Mouse (Mus musculus) regulatory T cell (primary cell): ENCODE results near the gene Nrn1.

ENCODE experiments used
- in situ Hi-C: fragments of 300-600 bp; cut with MboI, MseI; formaldehyde crosslinking; loops from one replicate; pipeline ENCODE4 v1.15.1; 2025; ENCODE audit warnings: high pct_unique_total_duplicates

Nrn1 gene

GRCm38 (mm10) chr13:36734731-36735571 lies at the start of gene Nrn1:
TSS of gene Nrn1 (minus strand) at chr13:36735131.
- in situ Hi-C loops = loop anchor here (5.0 to 10.0 kb wide), 2 partner anchors 70 to 577 kb away; no protein-coding TSS in a partner anchor

GRCm38 (mm10) chr13:36779626-36780025 lies 44.7 kb upstream of the Nrn1 start:
- in situ Hi-C loops = no loop called here

GRCm38 (mm10) chr13:36766801-36767200 lies 31.9 kb upstream of the Nrn1 start:
- in situ Hi-C loops = no loop called here

DNA sequence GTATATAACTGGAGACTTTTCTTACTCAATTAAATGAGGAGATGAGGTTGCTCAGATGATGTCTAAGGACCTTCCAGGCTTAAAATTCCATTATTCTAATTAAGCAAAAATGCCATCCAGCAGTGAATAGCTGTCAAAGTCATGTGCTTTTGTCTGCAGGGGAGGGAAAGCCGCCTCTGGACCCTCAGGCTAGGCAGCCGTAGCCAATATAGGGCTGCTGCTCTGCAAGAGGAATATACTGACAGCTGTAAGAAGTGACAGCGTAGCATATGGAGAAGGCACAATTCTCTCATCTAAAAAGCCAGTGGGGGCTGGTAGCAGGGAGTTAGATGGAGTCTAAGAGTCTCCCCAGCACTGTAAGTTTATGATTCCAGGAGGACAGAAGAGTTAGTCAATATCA lies 16.9 kb upstream of the Nrn1 start:
- in situ Hi-C loops = no loop called here

GRCm38 (mm10) chr13:36750056-36750455 lies 15.1 kb upstream of the Nrn1 start:
- in situ Hi-C loops = no loop called here

DNA sequence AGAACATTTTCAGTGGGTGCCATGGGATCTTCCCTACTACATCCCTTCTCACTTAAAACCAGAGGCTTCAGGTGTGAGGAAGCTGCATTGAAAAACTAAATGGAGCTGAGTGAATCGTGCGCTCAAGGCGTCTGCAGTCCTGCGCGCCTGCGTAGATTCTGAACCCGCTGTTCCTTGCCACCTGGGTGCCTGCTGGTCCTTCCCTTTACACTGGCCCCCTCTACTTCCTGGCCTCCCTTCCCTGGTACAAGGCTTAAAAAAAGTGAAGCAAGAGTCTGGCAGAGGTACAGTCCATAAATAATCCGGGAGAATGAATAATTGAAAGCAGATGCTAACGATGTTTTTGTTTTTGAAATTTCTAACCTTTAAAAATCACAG lies 1.7 kb upstream of the Nrn1 start:
- in situ Hi-C loops = loop anchor here (10.0 kb wide), 1 partner anchor 68 kb away; no protein-coding TSS in a partner anchor

DNA sequence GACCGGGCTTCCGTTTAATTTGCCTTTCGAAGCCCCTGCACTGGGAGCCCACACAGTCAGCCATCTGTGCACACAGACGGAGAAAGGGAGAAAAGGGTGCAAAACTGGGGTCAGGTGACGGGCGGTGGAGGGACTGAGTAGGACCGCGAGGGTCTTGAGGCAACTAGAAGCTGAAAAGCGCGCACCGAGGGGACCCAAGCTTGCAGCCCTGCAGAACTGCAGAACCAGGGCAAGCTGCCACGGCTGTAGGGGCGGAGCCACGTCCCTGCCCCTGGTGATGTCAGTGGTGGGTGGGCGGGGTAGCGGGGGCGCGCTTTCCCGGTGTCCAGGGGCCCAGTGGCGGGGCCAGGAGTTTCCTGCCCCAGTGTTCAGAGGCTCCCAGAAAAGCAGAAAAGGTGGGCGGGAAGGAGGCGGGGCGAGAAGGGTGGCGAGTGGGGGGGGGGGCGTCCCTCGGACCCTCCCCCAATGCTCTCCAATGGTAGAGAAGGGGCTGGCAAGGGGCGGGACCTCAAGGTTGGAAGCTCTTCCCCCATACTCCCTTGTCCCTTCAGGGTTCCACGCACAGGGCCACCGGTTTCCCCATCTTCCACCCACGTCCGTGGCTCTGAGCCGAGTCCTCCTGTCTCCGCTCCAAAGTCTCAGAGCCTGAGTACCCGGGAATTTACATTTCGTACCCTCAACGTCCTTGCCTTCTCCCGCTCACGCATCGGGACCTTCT lies 1.1 kb upstream of the Nrn1 start:
- in situ Hi-C loops = loop anchor here (10.0 kb wide), 1 partner anchor 69 kb away; no protein-coding TSS in a partner anchor

DNA sequence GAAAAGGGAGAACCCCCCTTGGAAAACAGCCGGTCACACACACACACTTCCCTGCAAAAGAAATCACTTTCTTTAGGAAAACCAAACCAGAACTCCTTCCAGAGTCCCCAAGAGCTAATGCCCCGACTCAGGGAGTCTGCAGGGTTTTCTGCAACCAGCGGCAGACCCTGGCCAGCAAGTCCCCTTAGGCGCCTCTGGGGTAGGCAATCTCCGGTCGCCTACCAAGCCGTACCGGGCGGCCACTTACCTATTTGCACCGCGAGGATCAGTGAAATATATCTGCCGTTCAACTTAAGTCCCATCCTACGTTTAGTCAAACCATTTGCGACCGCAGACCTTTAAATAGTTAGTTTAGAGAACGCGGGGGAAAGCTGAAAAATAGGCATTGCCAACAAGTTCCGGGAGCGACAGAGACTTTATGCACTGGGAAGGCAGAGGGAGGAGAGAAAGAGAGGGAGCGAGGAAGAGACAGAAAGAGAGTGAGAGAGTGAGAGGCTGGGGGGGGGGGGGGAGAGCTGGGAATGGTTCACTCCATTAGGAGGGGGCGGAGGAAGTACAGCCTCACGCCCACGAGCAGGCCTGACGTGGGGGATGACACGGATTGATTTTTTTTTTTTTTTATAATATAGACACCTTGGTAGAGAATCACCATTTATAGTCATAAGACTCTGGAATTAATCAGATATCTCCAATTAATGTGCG lies 791 bp downstream of the Nrn1 start:
- in situ Hi-C loops = loop anchor here (5.0 to 10.0 kb wide), 2 partner anchors 71 to 578 kb away; no protein-coding TSS in a partner anchor

DNA sequence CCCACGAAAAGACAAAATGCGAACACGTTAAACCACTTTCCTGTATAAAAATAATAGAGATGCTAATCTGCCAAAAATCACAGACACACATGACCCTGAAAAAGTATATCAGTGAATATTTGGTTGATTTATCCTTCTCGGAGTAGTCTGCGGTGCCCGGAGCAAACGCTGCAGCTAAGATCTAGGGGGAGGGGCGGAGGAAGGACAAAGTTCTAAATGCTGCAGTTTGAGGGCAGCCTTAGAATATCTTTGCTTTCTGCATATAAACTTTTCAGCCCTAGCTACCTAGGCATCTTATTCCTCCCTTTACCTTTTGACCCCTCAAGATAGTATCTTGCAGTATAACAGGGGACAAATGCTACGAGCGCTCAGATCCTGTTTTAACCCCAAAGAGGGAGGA lies 1.4 kb downstream of the Nrn1 start:
- in situ Hi-C loops = loop anchor here (5.0 to 10.0 kb wide), 2 partner anchors 71 to 579 kb away; no protein-coding TSS in a partner anchor

- in situ Hi-C loops = loop anchor here (5.0 to 10.0 kb wide), 2 partner anchors 72 to 579 kb away; no protein-coding TSS in a partner anchor
Measured at GRCm38 (mm10) chr13:36732891-36733490, 1.9 kb downstream of the Nrn1 start.

DNA sequence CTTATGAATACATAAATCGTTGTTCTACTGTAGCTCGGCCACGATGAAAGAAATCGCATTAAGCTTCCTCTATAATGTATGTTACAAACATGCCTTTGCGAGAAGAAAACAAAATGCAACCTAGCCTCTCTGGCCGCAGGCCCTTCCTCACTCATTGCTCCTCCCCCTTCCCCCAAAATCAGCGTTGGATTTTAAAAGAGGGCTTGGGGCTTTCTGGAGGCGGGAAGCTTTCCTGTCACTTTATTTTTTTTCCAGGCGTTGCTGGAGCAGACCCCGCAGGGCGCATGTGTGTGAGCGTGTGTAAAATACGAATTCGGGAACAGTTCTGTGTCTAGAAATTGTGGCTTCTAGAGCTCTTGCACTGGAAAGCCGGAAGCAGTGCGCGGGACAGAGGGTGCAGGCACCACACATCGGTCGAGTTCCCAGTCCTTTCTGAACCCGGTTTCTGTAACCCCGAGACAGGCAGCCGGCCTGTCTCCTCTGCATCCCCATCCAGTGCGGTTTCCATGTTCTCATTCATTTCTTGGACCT lies 2.9 kb downstream of the Nrn1 start:
- in situ Hi-C loops = loop anchor here (5.0 to 10.0 kb wide), 2 partner anchors 73 to 580 kb away; no protein-coding TSS in a partner anchor

DNA sequence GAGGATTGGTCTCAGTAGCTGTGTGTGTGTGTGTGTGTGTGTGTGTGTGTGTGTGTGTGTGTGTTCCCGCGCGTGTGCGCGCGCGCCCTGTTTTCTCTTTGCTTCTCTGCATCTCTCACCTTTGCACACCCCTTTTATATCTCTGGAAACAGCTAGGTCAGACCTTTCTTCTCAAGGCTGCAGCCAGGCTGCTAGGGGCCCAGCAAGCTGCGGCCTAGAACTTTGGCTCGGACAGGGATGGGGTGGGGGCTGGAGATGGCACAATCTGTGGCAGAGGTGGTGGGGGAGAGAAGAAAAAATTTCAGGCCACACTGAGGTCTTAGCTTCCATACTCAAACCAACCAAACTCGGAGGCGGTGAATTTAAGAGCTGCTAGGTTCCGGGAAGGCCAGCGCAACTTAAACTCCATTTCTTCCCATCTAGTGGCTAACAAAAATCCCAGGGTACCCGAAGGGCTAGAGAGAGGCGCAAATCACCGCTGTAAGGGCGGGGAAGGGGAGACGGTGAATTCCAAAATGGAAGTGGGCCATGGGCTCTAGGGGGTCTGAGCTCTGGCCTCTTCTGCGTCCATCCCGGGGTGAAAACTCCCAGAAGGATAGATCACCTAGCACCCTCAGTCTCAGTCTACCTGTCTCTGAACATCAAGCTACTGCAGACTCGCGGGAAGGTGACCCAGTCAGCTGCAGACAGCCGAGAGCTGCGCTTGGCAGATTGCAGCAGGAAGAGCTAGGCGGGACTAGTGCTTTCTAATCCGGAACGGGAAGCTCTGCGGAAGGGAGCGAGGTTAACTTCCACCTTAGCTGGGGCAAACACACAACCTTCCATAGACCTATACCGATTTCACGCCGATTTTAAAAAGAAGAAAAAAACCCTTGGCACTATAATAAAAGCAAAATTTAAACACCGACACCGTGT lies 3.7 kb downstream of the Nrn1 start:
- in situ Hi-C loops = loop anchor here (5.0 to 10.0 kb wide), 2 partner anchors 74 to 581 kb away; no protein-coding TSS in a partner anchor

- in situ Hi-C loops = loop anchor here (5.0 to 10.0 kb wide), 2 partner anchors 74 to 582 kb away; no protein-coding TSS in a partner anchor
Measured at GRCm38 (mm10) chr13:36730341-36730761, 4.6 kb downstream of the Nrn1 start.

DNA sequence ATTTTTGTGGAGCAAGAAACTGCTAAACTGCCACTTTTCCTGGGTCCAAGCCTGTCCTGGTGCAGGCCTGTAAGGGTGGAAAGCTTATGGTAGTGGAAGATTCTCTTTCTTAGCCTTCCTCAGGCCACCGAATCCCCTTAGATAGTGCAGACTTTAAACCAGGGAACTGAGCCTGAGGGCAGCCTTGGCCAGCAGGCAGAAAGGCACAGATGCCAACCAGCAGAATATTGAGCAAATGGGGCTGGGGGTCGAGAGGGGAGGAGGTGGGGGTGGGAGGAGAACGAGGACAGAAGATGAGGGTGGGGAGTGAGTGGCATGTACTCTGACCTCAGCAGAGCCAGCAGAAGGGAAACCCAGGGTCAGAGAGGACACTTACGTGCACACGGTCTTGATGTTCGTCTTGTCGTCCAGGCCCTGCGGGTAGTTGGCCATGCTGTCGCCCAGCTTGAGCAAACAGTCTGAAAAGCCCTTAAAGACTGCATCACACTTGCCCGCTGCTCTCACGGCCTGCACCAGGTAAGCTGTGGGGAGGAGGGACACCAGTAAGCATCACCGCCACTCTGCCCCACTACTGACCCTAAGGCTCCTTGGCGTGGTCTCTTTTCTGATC lies 5.1 kb downstream of the Nrn1 start:
- in situ Hi-C loops = loop anchor here (5.0 to 10.0 kb wide), 2 partner anchors 75 to 582 kb away; no protein-coding TSS in a partner anchor

DNA sequence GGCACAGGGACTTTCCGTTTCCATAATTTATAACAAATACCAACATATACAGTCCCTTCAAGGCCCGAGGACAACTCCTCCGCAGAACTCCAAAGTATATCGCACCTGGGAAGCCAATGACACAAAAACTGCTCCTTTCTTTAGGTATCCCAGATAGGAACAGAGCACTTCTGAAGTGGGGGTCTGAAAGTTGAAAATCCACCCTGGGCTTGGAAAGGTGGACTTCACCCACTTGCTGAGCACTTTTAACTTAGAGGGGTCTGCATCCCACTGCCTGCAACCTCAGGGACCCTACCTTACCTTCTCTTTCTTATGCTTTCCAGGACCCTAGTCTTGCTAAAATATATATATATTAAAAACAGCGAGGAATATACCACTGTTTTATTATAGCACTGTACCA lies 6.4 kb downstream of the Nrn1 start:
- in situ Hi-C loops = no loop called here

DNA sequence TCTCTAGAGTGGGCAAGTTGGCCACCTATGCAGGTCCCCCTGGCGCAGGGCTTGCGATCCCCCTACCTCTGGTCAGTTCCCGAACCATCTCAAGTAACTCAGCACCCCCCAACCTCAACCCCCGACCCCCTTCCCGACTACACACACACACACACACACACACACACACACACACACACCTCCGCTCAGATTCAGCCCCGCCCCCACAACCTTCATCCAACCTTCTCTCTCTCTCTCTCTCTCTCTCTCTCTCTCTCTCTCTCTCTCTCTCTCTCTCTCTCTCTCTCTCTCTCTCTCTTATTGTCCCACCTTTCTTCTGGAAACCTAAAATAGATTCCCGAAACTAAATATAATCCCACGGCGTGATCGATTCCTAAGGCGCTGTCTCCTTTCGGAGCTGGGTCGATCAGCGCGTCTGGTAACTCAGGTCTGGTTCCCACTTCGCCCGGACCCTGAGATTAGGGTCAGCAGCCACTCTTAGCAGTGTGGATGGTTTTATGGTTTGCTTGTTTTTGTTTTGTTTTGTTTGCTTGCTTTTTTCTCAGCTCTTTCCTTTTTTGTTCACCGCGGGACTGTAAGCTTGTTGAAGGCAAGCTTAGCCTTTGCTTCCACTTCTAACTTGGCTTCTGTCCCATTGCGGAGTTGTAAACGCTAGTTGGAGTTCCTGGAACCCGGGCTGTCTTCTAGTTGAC lies 7.0 kb downstream of the Nrn1 start:
- in situ Hi-C loops = no loop called here

- in situ Hi-C loops = no loop called here
Measured at GRCm38 (mm10) chr13:36726951-36727778, 7.8 kb downstream of the Nrn1 start.

DNA sequence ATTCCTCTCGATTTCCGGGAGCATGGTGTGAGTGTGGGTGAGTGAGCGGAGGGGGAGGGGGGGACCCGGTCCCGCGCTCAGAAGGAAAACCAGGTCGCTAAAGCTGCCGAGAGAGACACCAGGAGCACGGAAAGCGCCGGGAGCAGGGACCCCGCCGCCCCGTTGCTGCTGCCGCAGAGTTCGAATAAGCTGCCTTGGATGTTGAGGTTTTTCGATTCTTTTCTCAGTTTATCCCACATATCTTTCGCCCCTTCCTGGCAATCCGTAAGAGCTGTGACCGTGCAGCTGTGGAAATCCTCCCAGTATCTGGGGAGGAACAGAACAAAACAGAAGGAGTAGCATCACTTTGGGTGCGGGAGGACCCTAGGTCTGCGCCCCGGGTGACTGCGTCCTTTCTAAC lies 8.4 kb downstream of the Nrn1 start:
- in situ Hi-C loops = no loop called here
